Mouse (Mus musculus) mature B cell (primary cell): Measurements from ENCODE around the gene Snapc1.

ENCODE experiments used
- in situ Hi-C: fragments of 300-500 bp; cut with MboI; formaldehyde crosslinking; loops from 2 replicates; pipeline ENCODE4 v1.14.3; 2019

Snapc1 gene

GRCm38 (mm10) chr12:73964291-73965281 lies at the start of gene Snapc1:
TSS of gene Snapc1 (plus strand) at chr12:73964481.
- in situ Hi-C loops, result no loop called here

GRCm38 (mm10) chr12:73918479-73918878 lies 45.8 kb upstream of the Snapc1 start:
- in situ Hi-C loops, result no loop called here

- in situ Hi-C loops, result no loop called here
Measured at GRCm38 (mm10) chr12:73930266-73930665, 34.0 kb upstream of the Snapc1 start.

GRCm38 (mm10) chr12:73931274-73931673 lies 33.0 kb upstream of the Snapc1 start:
- in situ Hi-C loops, result no loop called here

- in situ Hi-C loops, result no loop called here
Measured at GRCm38 (mm10) chr12:73934528-73934927, 29.8 kb upstream of the Snapc1 start.

GRCm38 (mm10) chr12:73937353-73937752 lies 26.9 kb upstream of the Snapc1 start, which contains the start of gene Gm49321:
TSS of gene Gm49321 (plus strand) at chr12:73937653.
- in situ Hi-C loops, result no loop called here

GRCm38 (mm10) chr12:73939542-73939941 lies 24.7 kb upstream of the Snapc1 start:
- in situ Hi-C loops, result no loop called here

- in situ Hi-C loops, result no loop called here
Measured at GRCm38 (mm10) chr12:73948415-73948814, 15.9 kb upstream of the Snapc1 start.

GRCm38 (mm10) chr12:73949318-73950058 lies 14.8 kb upstream of the Snapc1 start:
- in situ Hi-C loops, result no loop called here

GRCm38 (mm10) chr12:73952879-73953278 lies 11.4 kb upstream of the Snapc1 start:
- in situ Hi-C loops, result no loop called here

GRCm38 (mm10) chr12:73953420-73954186 lies 10.7 kb upstream of the Snapc1 start:
- in situ Hi-C loops, result no loop called here

GRCm38 (mm10) chr12:73954785-73955184 lies 9.5 kb upstream of the Snapc1 start:
- in situ Hi-C loops, result no loop called here

GRCm38 (mm10) chr12:73957676-73958075 lies 6.6 kb upstream of the Snapc1 start:
- in situ Hi-C loops, result no loop called here

GRCm38 (mm10) chr12:73958830-73959229 lies 5.5 kb upstream of the Snapc1 start:
- in situ Hi-C loops, result no loop called here

GRCm38 (mm10) chr12:73969142-73969541 lies 4.9 kb downstream of the Snapc1 start:
- in situ Hi-C loops, result no loop called here

GRCm38 (mm10) chr12:73974584-73974983 lies 10.3 kb downstream of the Snapc1 start:
- in situ Hi-C loops, result no loop called here

- in situ Hi-C loops, result no loop called here
Measured at GRCm38 (mm10) chr12:73978144-73978543, 13.9 kb downstream of the Snapc1 start.

- in situ Hi-C loops, result no loop called here
Measured at GRCm38 (mm10) chr12:73979667-73980066, 15.4 kb downstream of the Snapc1 start.

GRCm38 (mm10) chr12:73982533-73982932 lies 18.3 kb downstream of the Snapc1 start:
- in situ Hi-C loops, result no loop called here

GRCm38 (mm10) chr12:73986299-73986698 lies 22.0 kb downstream of the Snapc1 start:
- in situ Hi-C loops, result no loop called here

GRCm38 (mm10) chr12:73988393-73989008 lies 24.2 kb downstream of the Snapc1 start:
- in situ Hi-C loops, result no loop called here
